8 mouse cellular contexts compared by ENCODE assay signal in genomic region chr10:120390912-120391835, GRCm38 (mm10).
DNase-seq lines count a peak whose midpoint lies in the region; ATAC-seq and TF ChIP-seq lines count a peak whose summit lies in the region.

No protein-coding gene starts in this region.

- peak overlapping the region; percentile 53 for H3K9ac ChIP-seq in forebrain, embryonic 14.5 days (ENCODE audit: low read length)
- peak overlapping the region; percentile 48; the same call in 1 of the 2 replicates for H3K9ac ChIP-seq in kidney, embryonic 14.5 days (ENCODE audit: low read depth, low read length)

- H3K4me1 ChIP-seq in embryonic facial prominence, embryonic 10.5 days = peaks cover 70% of the 10 kb centered on the region
- peaks cover 29% of the 10 kb centered on the region for H3K4me1 ChIP-seq in forebrain, embryonic 14.5 days (ENCODE audit: control insufficient read depth, insufficient read depth, low read length)
- peaks cover 60% of the 10 kb centered on the region for H3K4me1 ChIP-seq in kidney, embryonic 14.5 days (ENCODE audit: control insufficient read depth, insufficient read depth, low read length)
- H3K4me1 ChIP-seq in midbrain, embryonic 10.5 days = peaks cover 54% of the 10 kb centered on the region
- H3K4me1 ChIP-seq in thymus, adult 2 months (replicated peaks; ENCODE audit: control insufficient read depth, insufficient read depth, low read length) = no peaks in the 10 kb centered on the region

- H3K4me3 ChIP-seq in embryonic facial prominence, embryonic 10.5 days = no peak overlapping the region
- no peak overlapping the region for H3K4me3 ChIP-seq in forebrain, embryonic 14.5 days (ENCODE audit: low read depth, low read length)
- H3K4me3 ChIP-seq in kidney, embryonic 14.5 days (ENCODE audit: low read length) = no peak overlapping the region; the same call in 1 of the 2 replicates
- peak overlapping the region; percentile 28 for H3K4me3 ChIP-seq in midbrain, embryonic 10.5 days
- H3K4me3 ChIP-seq in thymus, adult 2 months (ENCODE audit: control insufficient read depth, insufficient read depth, low read length) = no peak overlapping the region

- no peaks in the 10 kb centered on the region for H3K27me3 ChIP-seq in embryonic facial prominence, embryonic 10.5 days (replicated peaks; ENCODE audit: low read depth, poor library complexity, severe bottlenecking)
- 0 out of 2 replicates have a peak, but pooled peaks cover 3% of the 10 kb centered on the region for H3K27me3 ChIP-seq in forebrain, embryonic 14.5 days (replicated peaks; ENCODE audit: control insufficient read depth, insufficient read depth, low read length)
- no peaks in the 10 kb centered on the region for H3K27me3 ChIP-seq in kidney, embryonic 14.5 days (ENCODE audit: control insufficient read depth, insufficient read depth, low read length)
- 0 out of 2 replicates have a peak, but pooled peaks cover 4% of the 10 kb centered on the region for H3K27me3 ChIP-seq in midbrain, embryonic 10.5 days (ENCODE audit: low read depth, poor library complexity, severe bottlenecking)
- no peaks in the 10 kb centered on the region for H3K27me3 ChIP-seq in thymus, adult 2 months (ENCODE audit: control insufficient read depth, insufficient read depth, low read length)

- ATAC-seq in forebrain, embryonic 14.5 days = no peak
- ATAC-seq in kidney, embryonic 14.5 days (ENCODE audit: low FRiP score, low TSS enrichment) = peak; percentile 20; the same call in 1 of the 2 replicates

- peak overlapping the region; percentile 65 for H3K27ac ChIP-seq in embryonic facial prominence, embryonic 10.5 days (replicated peaks)
- H3K27ac ChIP-seq in forebrain, embryonic 14.5 days (ENCODE audit: low read depth, low read length) = no peak overlapping the region
- H3K27ac ChIP-seq in kidney, embryonic 14.5 days (ENCODE audit: low read depth, low read length) = peak overlapping the region; percentile 86
- H3K27ac ChIP-seq in midbrain, embryonic 10.5 days (replicated peaks) = peak overlapping the region; percentile 33; the same call in 1 of the 2 replicates
- no peak overlapping the region for H3K27ac ChIP-seq in thymus, adult 2 months (ENCODE audit: control insufficient read depth, insufficient read depth, low read length)

- H3K9me3 ChIP-seq in embryonic facial prominence, embryonic 10.5 days = no peaks in the 10 kb centered on the region
- no peaks in the 10 kb centered on the region for H3K9me3 ChIP-seq in forebrain, embryonic 14.5 days (replicated peaks; ENCODE audit: control insufficient read depth, low read length)
- no peaks in the 10 kb centered on the region for H3K9me3 ChIP-seq in kidney, embryonic 14.5 days (ENCODE audit: control insufficient read depth, low read length)
- no peaks in the 10 kb centered on the region for H3K9me3 ChIP-seq in midbrain, embryonic 10.5 days (replicated peaks)

- DNase-seq in embryonic facial prominence, embryonic 10.5 days (ENCODE audit: low spot score) = no peak
- no peak for DNase-seq in forebrain, embryonic 14.5 days (ENCODE audit: low spot score)
- DNase-seq in midbrain, embryonic 10.5 days (ENCODE audit: low spot score) = no peak
- no peak for DNase-seq in thymus, adult 2 months
- DNase-seq in adrenal gland, adult 2 months = no peak
- DNase-seq in cerebellum, adult 9-11 months = no peak
- no peak for DNase-seq in left cerebral cortex, adult 8-10 months (ENCODE audit: low spot score in 2 of 2)

- TF ChIP-seq POLR2A in thymus, adult 2 months (IDR thresholded peaks at IDR 0.05; ENCODE audit: control insufficient read depth, extremely low read depth, insufficient read depth, low read length, poor library complexity) = no peak

- WGBS in embryonic facial prominence, embryonic 10.5 days = 30% methylated on average over 28 of the region's 28 CpGs
- WGBS in forebrain, embryonic 14.5 days = 16% methylated on average over 28 of the region's 28 CpGs
- WGBS in kidney, embryonic 14.5 days = 9% methylated on average over 28 of the region's 28 CpGs
- 22% methylated on average over 28 of the region's 28 CpGs for WGBS in midbrain, embryonic 10.5 days
- 91% methylated on average over 28 of the region's 28 CpGs for WGBS in thymus, adult 2 months

- H3K36me3 ChIP-seq in embryonic facial prominence, embryonic 10.5 days (replicated peaks) = peaks cover 44% of the 10 kb centered on the region
- no peaks in the 10 kb centered on the region for H3K36me3 ChIP-seq in forebrain, embryonic 14.5 days (ENCODE audit: control insufficient read depth, insufficient read depth, low read length)
- H3K36me3 ChIP-seq in kidney, embryonic 14.5 days (ENCODE audit: control insufficient read depth, insufficient read depth, low read length) = no peaks in the 10 kb centered on the region; the same call in 1 of the 2 replicates
- no peaks in the 10 kb centered on the region for H3K36me3 ChIP-seq in midbrain, embryonic 10.5 days
- no peaks in the 10 kb centered on the region for H3K36me3 ChIP-seq in thymus, adult 2 months (ENCODE audit: control insufficient read depth, insufficient read depth, low read length)

- peak overlapping the region; percentile 42 for H3K4me2 ChIP-seq in forebrain, embryonic 14.5 days (ENCODE audit: low read length)
- H3K4me2 ChIP-seq in kidney, embryonic 14.5 days (replicated peaks; ENCODE audit: low read depth, low read length) = peak overlapping the region; percentile 40

- TF ChIP-seq CTCF in thymus, adult 2 months (IDR thresholded peaks at IDR 0.05; ENCODE audit: borderline replicate concordance, control insufficient read depth, extremely low read depth, insufficient read depth, low read length, poor library complexity) = no peak

Comparison
In these comparisons a context has a peak if more than half of its experiments do, and no peak if none do; other contexts are left out.
1. H3K27ac ChIP-seq: peak in embryonic facial prominence, embryonic 10.5 days (single experiment), kidney, embryonic 14.5 days (single experiment) and midbrain, embryonic 10.5 days (single experiment); none in forebrain, embryonic 14.5 days (single experiment) and thymus, adult 2 months (single experiment).